Mouse (Mus musculus): ENCODE results near the gene Hist1h3f. TPM values are rescaled to one million over a fixed set of nuclear protein-coding genes. Genes with fewer than 3 reads are reported as not detected.

The Hist1h3f gene
- total and polyA plus RNA-seq, 2 experiments from 2014 or later = 0.16 to 466 TPM

DNA sequence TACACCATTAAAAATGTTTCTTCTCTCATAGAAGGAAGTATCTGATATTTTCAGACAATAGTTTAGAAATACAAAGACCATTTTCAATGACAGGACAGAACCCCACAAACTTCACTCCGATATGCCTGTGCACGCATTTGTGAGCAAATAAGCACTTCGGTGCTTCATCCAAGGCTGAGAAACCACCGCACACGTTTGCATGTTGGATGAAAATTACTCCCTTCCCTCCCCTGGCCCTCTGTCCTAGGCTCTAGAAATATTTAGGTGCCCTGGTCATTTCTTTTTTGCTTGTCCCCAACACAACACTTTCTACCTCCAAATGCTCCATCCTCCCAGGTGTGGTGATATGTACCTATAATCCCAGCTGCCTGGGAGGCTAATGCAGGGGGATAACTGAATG, 42.3 kb upstream of the Hist1h3f start:
- no peak for TF ChIP-seq CTCF (IDR thresholded peaks at IDR 0.05; ENCODE audit: low read depth)
- Histone ChIP-seq H3K4me3 (ENCODE audit: low read length) (no peak overlapping the region), H3K9me3 (ENCODE audit: low read length) (no peaks in the 10 kb centered on the region), H3K27ac (no peak overlapping the region), H3K27me3 (ENCODE audit: insufficient read depth, low read length) (no peaks in the 10 kb centered on the region), H3K36me3 (ENCODE audit: insufficient read depth, low read length) (no peaks in the 10 kb centered on the region), H3K4me2 (ENCODE audit: low read depth, low read length) (peak overlapping the region; percentile 16; the same call in 1 of the 2 replicates), H3K4me1 (ENCODE audit: insufficient read depth, low read length) (peaks cover 2% of the 10 kb centered on the region; the same call in 1 of the 2 replicates), H3K9ac (replicated peaks; ENCODE audit: low read length) (no peak overlapping the region)
- DNase-seq (ENCODE audit: low spot score) = no peak
- no peak for ATAC-seq
- WGBS = 26% methylated on average over 5 of the region's 5 CpGs

- Histone ChIP-seq H3K4me3 (ENCODE audit: low read length) (no peak overlapping the region), H3K4me2 (ENCODE audit: low read depth, low read length) (no peak overlapping the region), H3K9me3 (ENCODE audit: low read length) (no peaks in the 10 kb centered on the region), H3K27ac (no peak overlapping the region), H3K36me3 (ENCODE audit: insufficient read depth, low read length) (no peaks in the 10 kb centered on the region), H3K9ac (replicated peaks; ENCODE audit: low read length) (no peak overlapping the region), H3K27me3 (ENCODE audit: insufficient read depth, low read length) (no peaks in the 10 kb centered on the region), H3K4me1 (ENCODE audit: insufficient read depth, low read length) (peaks cover 2% of the 10 kb centered on the region; the same call in 1 of the 2 replicates)
- no peak for ATAC-seq
- no peak for DNase-seq (ENCODE audit: low spot score)
- TF ChIP-seq CTCF (IDR thresholded peaks at IDR 0.05; ENCODE audit: low read depth) = no peak
- WGBS = 40% methylated on average over 9 of the region's 9 CpGs
Observed at GRCm38 (mm10) chr13:23502031-23502567, 41.8 kb upstream of the Hist1h3f start.

DNA sequence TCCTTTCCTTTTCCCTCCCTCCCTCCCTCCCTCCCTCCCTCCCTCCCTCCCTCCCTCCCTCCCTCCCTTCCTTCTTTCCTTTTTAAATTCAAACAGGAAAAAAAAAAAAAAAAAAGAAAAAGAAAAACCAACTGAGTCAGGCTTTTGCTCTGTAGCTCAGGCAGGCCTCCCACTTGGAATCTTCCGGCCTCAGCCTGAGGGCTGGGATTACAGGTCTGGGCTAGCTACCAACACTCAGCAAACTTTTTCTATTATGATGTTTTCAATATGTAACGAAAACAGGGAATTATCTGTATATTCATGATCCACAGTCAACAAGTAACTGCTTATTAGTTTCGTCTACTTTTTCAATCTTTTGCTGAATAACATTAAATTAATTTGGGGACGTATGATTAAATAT, 40.9 kb upstream of the Hist1h3f start:
- Histone ChIP-seq H3K9ac (replicated peaks; ENCODE audit: low read length) (no peak overlapping the region), H3K27ac (no peak overlapping the region), H3K36me3 (ENCODE audit: insufficient read depth, low read length) (no peaks in the 10 kb centered on the region), H3K9me3 (ENCODE audit: low read length) (no peaks in the 10 kb centered on the region), H3K4me3 (ENCODE audit: low read length) (no peak overlapping the region), H3K4me2 (ENCODE audit: low read depth, low read length) (no peak overlapping the region), H3K27me3 (ENCODE audit: insufficient read depth, low read length) (no peaks in the 10 kb centered on the region), H3K4me1 (ENCODE audit: insufficient read depth, low read length) (peaks cover 2% of the 10 kb centered on the region; the same call in 1 of the 2 replicates)
- DNase-seq (ENCODE audit: low spot score) = no peak
- no peak for TF ChIP-seq CTCF (IDR thresholded peaks at IDR 0.05; ENCODE audit: low read depth)
- WGBS = 53% methylated on average over 4 of the region's 4 CpGs
- ATAC-seq = no peak

DNA sequence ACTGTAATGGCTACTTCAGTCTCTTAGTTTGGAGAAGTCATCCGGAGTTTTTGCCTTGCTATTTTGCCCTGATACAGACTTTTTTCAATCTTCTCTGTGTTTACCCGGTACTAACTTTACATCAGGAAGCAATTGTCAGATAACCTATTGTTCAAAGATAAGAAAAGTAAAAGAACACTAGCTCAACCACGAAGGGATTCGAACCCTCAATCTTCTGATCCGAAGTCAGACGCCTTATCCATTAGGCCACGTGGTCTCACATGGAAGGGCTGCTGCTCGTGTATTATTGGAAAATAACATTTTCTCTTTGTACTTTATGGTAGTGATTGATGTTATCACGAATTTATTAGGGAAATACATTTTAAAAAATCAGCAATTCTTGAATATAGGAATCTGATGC, 40.1 kb upstream of the Hist1h3f start:
- H3K4me2 ChIP-seq (ENCODE audit: low read depth, low read length) = peak overlapping the region; percentile 22
- TF ChIP-seq CTCF (IDR thresholded peaks at IDR 0.05; ENCODE audit: low read depth) = no peak
- 3% methylated on average over 9 of the region's 9 CpGs for WGBS
- no peak overlapping the region for H3K27ac ChIP-seq
- H3K9ac ChIP-seq (replicated peaks; ENCODE audit: low read length) = no peak overlapping the region
- H3K4me1 ChIP-seq (ENCODE audit: insufficient read depth, low read length) = peaks cover 2% of the 10 kb centered on the region; the same call in 1 of the 2 replicates
- H3K4me3 ChIP-seq (ENCODE audit: low read length) = no peak overlapping the region
- H3K9me3 ChIP-seq (ENCODE audit: low read length) = no peaks in the 10 kb centered on the region
- ATAC-seq (peak; percentile 74; the same call in 1 of the 2 replicates), DNase-seq (ENCODE audit: low spot score) (peak; percentile 77)
- H3K36me3 ChIP-seq (ENCODE audit: insufficient read depth, low read length) = no peaks in the 10 kb centered on the region
- H3K27me3 ChIP-seq (ENCODE audit: insufficient read depth, low read length) = no peaks in the 10 kb centered on the region

GRCm38 (mm10) chr13:23505662-23506345, 38.0 kb upstream of the Hist1h3f start:
- no peak overlapping the region for H3K27ac ChIP-seq
- DNase-seq (ENCODE audit: low spot score) (no peak), ATAC-seq (no peak)
- 11% methylated on average over 14 of the region's 14 CpGs for WGBS
- no peaks in the 10 kb centered on the region for H3K36me3 ChIP-seq (ENCODE audit: insufficient read depth, low read length)
- 0 out of 2 replicates have a peak overlapping the region, but pooled peaks have one; percentile 3 for H3K4me3 ChIP-seq (ENCODE audit: low read length)
- H3K9ac ChIP-seq (replicated peaks; ENCODE audit: low read length) = no peak overlapping the region
- H3K4me1 ChIP-seq (ENCODE audit: insufficient read depth, low read length) = peaks cover 2% of the 10 kb centered on the region; the same call in 1 of the 2 replicates
- H3K9me3 ChIP-seq (ENCODE audit: low read length) = no peaks in the 10 kb centered on the region
- no peak for TF ChIP-seq CTCF (IDR thresholded peaks at IDR 0.05; ENCODE audit: low read depth)
- H3K4me2 ChIP-seq (ENCODE audit: low read depth, low read length) = peak overlapping the region; percentile 45
- H3K27me3 ChIP-seq (ENCODE audit: insufficient read depth, low read length) = no peaks in the 10 kb centered on the region

- H3K4me1 ChIP-seq (ENCODE audit: insufficient read depth, low read length) = peaks cover 2% of the 10 kb centered on the region; the same call in 1 of the 2 replicates
- no peak overlapping the region for H3K9ac ChIP-seq (replicated peaks; ENCODE audit: low read length)
- no peak for TF ChIP-seq CTCF (IDR thresholded peaks at IDR 0.05; ENCODE audit: low read depth)
- H3K36me3 ChIP-seq (ENCODE audit: insufficient read depth, low read length) = no peaks in the 10 kb centered on the region
- H3K27me3 ChIP-seq (ENCODE audit: insufficient read depth, low read length) = no peaks in the 10 kb centered on the region
- peak overlapping the region; percentile 45 for H3K4me2 ChIP-seq (ENCODE audit: low read depth, low read length)
- H3K9me3 ChIP-seq (ENCODE audit: low read length) = no peaks in the 10 kb centered on the region
- peak; percentile 58 for DNase-seq (ENCODE audit: low spot score)
- no peak for ATAC-seq
- 0 out of 2 replicates have a peak overlapping the region, but pooled peaks have one; percentile 3 for H3K4me3 ChIP-seq (ENCODE audit: low read length)
- no peak overlapping the region for H3K27ac ChIP-seq
- 14% methylated on average over 13 of the region's 13 CpGs for WGBS
Observed at GRCm38 (mm10) chr13:23506351-23506750, 37.5 kb upstream of the Hist1h3f start.
